Mouse (Mus musculus): ENCODE data around the gene Pxdc1.

- TF ChIP-seq CTCF (IDR thresholded peaks at IDR 0.05; ENCODE audit: insufficient read depth, low read length) (no peak), POLR2A (IDR thresholded peaks at IDR 0.05; ENCODE audit: borderline replicate concordance, extremely low read depth, low read depth, low read length) (no peak)
These were observed 40.9 kb downstream of the Pxdc1 start for GRCm38 (mm10) chr13:34612402-34612801.

Measured in lung, adult 2 months (tissue).